Mouse (Mus musculus): ENCODE data around the gene Magea2. TPM values are rescaled to one million over a fixed set of nuclear protein-coding genes. Genes with fewer than 3 reads are reported as not detected.
"Not testable (repeated sequence)": the region's sequence is repeated elsewhere in the genome, so short reads cannot be mapped to it uniquely, and the experiment has no call there.

The Magea2 gene
- not detected in 2 replicates for polyA plus RNA-seq (2014; fragmentation: Nextera tagmentation; extraction: Ambion mirVana)

DNA sequence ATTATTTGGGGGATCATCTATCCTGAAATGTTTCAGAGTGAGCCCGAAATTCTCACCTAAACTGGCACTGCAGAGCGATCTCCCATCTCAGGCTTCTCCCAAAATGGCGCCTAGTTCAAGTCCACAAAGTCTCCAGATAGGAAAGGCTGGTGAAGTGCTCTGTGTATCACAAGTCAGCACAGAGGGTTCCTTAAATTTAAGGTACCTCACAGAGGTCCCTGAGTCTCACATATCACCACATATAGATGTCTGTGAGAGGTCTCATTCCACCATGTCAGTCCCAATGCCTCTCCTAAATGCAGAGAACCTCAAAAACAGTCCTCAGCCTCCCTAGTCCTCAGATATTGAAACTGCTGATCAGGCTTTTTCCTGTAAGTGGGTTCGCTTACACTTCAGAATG is at the start of gene Magea2:
Gene Magea2, minus strand, starts transcription at position 101 of the 400 bp plus-strand sequence.
- not testable (repeated sequence) for H3K4me3 ChIP-seq (ENCODE audit: low read depth, low read length); H3K9ac ChIP-seq (ENCODE audit: low read length); H3K27ac ChIP-seq (ENCODE audit: low read depth, low read length); H3K4me1 ChIP-seq (ENCODE audit: control insufficient read depth, insufficient read depth, low read length); H3K36me3 ChIP-seq (ENCODE audit: control insufficient read depth, insufficient read depth, low read length); H3K4me2 ChIP-seq (ENCODE audit: low read length); ATAC-seq; H3K27me3 ChIP-seq (replicated peaks; ENCODE audit: control insufficient read depth, insufficient read depth, low read length); H3K9me3 ChIP-seq (replicated peaks; ENCODE audit: control insufficient read depth, low read length); DNase-seq (ENCODE audit: low spot score)
- 77% methylated on average over 3 of the region's 4 CpGs for WGBS

DNA sequence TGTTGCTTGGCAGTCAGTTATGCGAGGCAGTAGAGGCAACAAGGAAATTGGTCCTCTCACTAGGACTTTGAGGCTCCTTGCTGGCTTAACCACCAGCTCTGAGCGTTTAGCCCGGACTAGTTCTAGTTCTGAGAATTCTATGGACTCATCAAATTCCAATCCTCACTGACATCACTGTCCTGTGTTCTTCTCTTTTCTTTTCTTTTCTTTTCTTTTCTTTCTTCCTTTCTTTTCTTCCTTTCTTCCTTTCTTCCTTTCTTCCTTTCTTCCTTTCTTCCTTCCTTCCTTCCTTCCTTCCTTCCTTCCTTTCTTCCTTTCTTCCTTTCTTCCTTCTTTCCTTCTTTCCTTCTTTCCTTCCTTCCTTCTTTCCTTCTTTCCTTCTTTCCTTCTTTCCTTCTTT is 34.8 kb upstream of the Magea2 start, which contains the start of gene Cldn34b2:
Gene Cldn34b2, minus strand, starts transcription at position 101 of the 400 bp plus-strand sequence.
- not testable (repeated sequence) for H3K4me3 ChIP-seq (ENCODE audit: low read depth, low read length); H3K9ac ChIP-seq (ENCODE audit: low read length); H3K9me3 ChIP-seq (replicated peaks; ENCODE audit: control insufficient read depth, low read length); H3K36me3 ChIP-seq (ENCODE audit: control insufficient read depth, insufficient read depth, low read length); H3K27ac ChIP-seq (ENCODE audit: low read depth, low read length); DNase-seq (ENCODE audit: low spot score); H3K4me2 ChIP-seq (ENCODE audit: low read length); H3K27me3 ChIP-seq (replicated peaks; ENCODE audit: control insufficient read depth, insufficient read depth, low read length); ATAC-seq; H3K4me1 ChIP-seq (ENCODE audit: control insufficient read depth, insufficient read depth, low read length)
- 73% methylated on average over 3 of the region's 3 CpGs for WGBS

DNA sequence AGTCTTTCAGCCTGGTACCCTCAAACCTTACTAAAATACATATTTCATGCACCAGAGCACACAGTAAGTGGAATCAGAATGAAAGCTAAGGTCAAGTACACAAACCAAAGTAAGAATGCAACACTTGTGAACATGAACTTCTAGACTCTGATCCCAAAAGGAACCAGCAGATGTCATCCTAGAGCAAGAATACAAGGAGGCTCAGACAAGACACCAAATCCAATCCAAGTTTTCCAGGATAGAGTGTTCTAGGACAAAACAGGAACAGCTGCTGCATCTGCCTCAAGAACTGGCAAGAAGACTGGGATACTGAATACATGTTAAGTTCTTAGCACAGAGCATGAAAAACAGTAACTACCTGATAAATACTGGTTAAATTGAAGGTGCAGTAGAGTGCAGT is 4.6 kb upstream of the Magea2 start:
- H3K9me3 ChIP-seq (replicated peaks; ENCODE audit: control insufficient read depth, low read length), result no peaks in the 10 kb centered on the region
- no peak overlapping the region for H3K4me2 ChIP-seq (ENCODE audit: low read length)
- no peak overlapping the region for H3K4me3 ChIP-seq (ENCODE audit: low read depth, low read length)
- no peaks in the 10 kb centered on the region for H3K4me1 ChIP-seq (ENCODE audit: control insufficient read depth, insufficient read depth, low read length)
- no peaks in the 10 kb centered on the region for H3K27me3 ChIP-seq (replicated peaks; ENCODE audit: control insufficient read depth, insufficient read depth, low read length)
- no peaks in the 10 kb centered on the region for H3K36me3 ChIP-seq (ENCODE audit: control insufficient read depth, insufficient read depth, low read length)
- ATAC-seq, result no peak
- H3K27ac ChIP-seq (ENCODE audit: low read depth, low read length), result no peak overlapping the region
- H3K9ac ChIP-seq (ENCODE audit: low read length), result no peak overlapping the region
- peak; percentile 5 for DNase-seq (ENCODE audit: low spot score)

DNA sequence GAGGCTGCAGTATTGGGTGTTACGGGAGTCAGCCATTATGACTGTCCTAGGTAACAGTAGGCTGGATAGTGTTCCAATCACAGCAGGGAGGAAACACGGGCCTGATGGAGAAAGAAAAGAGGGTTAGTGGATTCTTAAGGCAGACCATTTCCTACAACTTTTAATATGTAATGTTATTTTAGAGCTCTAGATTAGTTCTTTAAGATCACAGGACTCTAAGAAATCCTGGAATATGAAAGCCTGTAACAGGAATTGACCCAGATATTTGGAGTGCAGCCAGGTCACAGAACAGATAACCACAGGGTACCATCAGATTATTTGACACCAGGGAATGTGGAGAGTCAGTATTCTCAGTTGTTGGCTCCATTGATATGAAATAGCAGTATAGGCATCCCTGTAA is 3.8 kb downstream of the Magea2 start, which contains the start of gene Magea1:
Gene Magea1, minus strand, starts transcription at position 101 of the 400 bp plus-strand sequence.
- H3K9ac ChIP-seq (ENCODE audit: low read length); H3K4me3 ChIP-seq (ENCODE audit: low read depth, low read length); H3K27me3 ChIP-seq (replicated peaks; ENCODE audit: control insufficient read depth, insufficient read depth, low read length); H3K4me2 ChIP-seq (ENCODE audit: low read length); H3K36me3 ChIP-seq (ENCODE audit: control insufficient read depth, insufficient read depth, low read length); H3K4me1 ChIP-seq (ENCODE audit: control insufficient read depth, insufficient read depth, low read length); H3K9me3 ChIP-seq (replicated peaks; ENCODE audit: control insufficient read depth, low read length); DNase-seq (ENCODE audit: low spot score); ATAC-seq; H3K27ac ChIP-seq (ENCODE audit: low read depth, low read length): not testable (repeated sequence)
- WGBS, result 92% methylated on average over 1 of the region's 2 CpGs

DNA sequence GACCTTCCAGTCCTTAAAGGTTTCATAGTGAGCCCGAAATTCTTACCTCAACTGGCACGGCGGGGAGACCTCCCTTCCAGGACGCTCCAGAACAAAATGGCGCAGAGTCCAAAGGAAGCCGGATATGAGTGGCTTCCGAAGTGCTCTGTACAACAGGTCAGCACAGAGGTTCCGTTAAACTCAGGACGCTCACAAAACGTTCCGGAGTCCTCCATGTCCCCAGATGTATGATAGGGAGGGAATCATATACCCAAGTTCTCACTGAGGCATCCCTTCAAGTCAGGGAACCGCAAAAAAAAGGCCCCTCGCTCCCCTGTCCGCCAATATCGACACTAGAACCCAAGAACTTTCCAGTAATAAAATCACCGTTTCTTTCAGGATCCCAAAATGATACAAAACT is 30.4 kb downstream of the Magea2 start, which contains the start of gene Magea5:
Gene Magea5, minus strand, starts transcription at position 101 of the 400 bp plus-strand sequence.
- WGBS, result 89% methylated on average over 15 of the region's 16 CpGs
- H3K4me2 ChIP-seq (ENCODE audit: low read length); H3K9ac ChIP-seq (ENCODE audit: low read length); DNase-seq (ENCODE audit: low spot score); H3K27me3 ChIP-seq (replicated peaks; ENCODE audit: control insufficient read depth, insufficient read depth, low read length); H3K4me3 ChIP-seq (ENCODE audit: low read depth, low read length); H3K9me3 ChIP-seq (replicated peaks; ENCODE audit: control insufficient read depth, low read length); H3K36me3 ChIP-seq (ENCODE audit: control insufficient read depth, insufficient read depth, low read length); H3K4me1 ChIP-seq (ENCODE audit: control insufficient read depth, insufficient read depth, low read length); H3K27ac ChIP-seq (ENCODE audit: low read depth, low read length); ATAC-seq: not testable (repeated sequence)

DNA sequence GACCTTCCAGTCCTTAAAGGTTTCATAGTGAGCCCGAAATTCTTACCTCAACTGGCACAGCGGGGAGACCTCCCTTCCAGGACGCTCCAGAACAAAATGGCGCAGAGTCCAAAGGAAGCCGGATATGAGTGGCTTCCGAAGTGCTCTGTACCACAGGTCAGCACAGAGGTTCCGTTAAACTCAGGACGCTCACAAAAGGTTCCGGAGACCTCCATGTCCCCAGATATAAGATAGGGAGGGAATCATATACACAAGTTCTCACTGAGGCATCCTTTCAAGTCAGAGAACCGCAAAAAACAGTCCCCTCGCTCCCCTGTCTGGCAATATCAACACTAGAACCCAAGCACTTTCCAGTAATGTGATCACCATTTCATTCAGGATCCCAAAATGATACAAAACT is 97.7 kb downstream of the Magea2 start, which contains the start of gene Magea8:
Gene Magea8, minus strand, starts transcription at position 101 of the 400 bp plus-strand sequence.
- H3K9me3 ChIP-seq (replicated peaks; ENCODE audit: control insufficient read depth, low read length); H3K36me3 ChIP-seq (ENCODE audit: control insufficient read depth, insufficient read depth, low read length); H3K4me2 ChIP-seq (ENCODE audit: low read length); ATAC-seq; H3K4me3 ChIP-seq (ENCODE audit: low read depth, low read length); H3K27ac ChIP-seq (ENCODE audit: low read depth, low read length); H3K27me3 ChIP-seq (replicated peaks; ENCODE audit: control insufficient read depth, insufficient read depth, low read length); H3K9ac ChIP-seq (ENCODE audit: low read length); H3K4me1 ChIP-seq (ENCODE audit: control insufficient read depth, insufficient read depth, low read length); DNase-seq (ENCODE audit: low spot score): not testable (repeated sequence)
- WGBS, result 89% methylated on average over 11 of the region's 11 CpGs

Other genes starting within 250 kb of the Magea2 start
- not detected in 2 replicates for gene Cldn34b1, start 203.4 kb downstream of the Magea2 start, polyA plus RNA-seq (2014; fragmentation: Nextera tagmentation; extraction: Ambion mirVana)
- not detected in 2 replicates for gene Magea6, start 157.7 kb downstream of the Magea2 start, polyA plus RNA-seq (2014; fragmentation: Nextera tagmentation; extraction: Ambion mirVana)
- gene Magea3, start 144.2 kb downstream of the Magea2 start, polyA plus RNA-seq (2014; fragmentation: Nextera tagmentation; extraction: Ambion mirVana), result not detected in 2 replicates
- gene Magea8, start 97.8 kb downstream of the Magea2 start, polyA plus RNA-seq (2014; fragmentation: Nextera tagmentation; extraction: Ambion mirVana), result not detected in 2 replicates
- gene Magea5, start 30.5 kb downstream of the Magea2 start, polyA plus RNA-seq (2014; fragmentation: Nextera tagmentation; extraction: Ambion mirVana), result not detected in 2 replicates
- not detected in 2 replicates for gene Magea1, start 3.9 kb downstream of the Magea2 start, polyA plus RNA-seq (2014; fragmentation: Nextera tagmentation; extraction: Ambion mirVana)
- gene Cldn34b2, start 34.7 kb upstream of the Magea2 start, polyA plus RNA-seq (2014; fragmentation: Nextera tagmentation; extraction: Ambion mirVana), result not detected in 2 replicates
- 72.9 and 74.3 TPM in 2 replicates for gene Sat1, start 122.8 kb upstream of the Magea2 start, polyA plus RNA-seq (2014; fragmentation: Nextera tagmentation; extraction: Ambion mirVana)
- 36.4 and 42.7 TPM in 2 replicates for gene Acot9, start 168.8 kb upstream of the Magea2 start, polyA plus RNA-seq (2014; fragmentation: Nextera tagmentation; extraction: Ambion mirVana)
- gene Prdx4, start 247.1 kb upstream of the Magea2 start, polyA plus RNA-seq (2014; fragmentation: Nextera tagmentation; extraction: Ambion mirVana), result 124 and 148 TPM in 2 replicates